Mouse (Mus musculus): ENCODE data around the gene Insc. TPM values are rescaled to one million over a fixed set of nuclear protein-coding genes. Genes with fewer than 3 reads are reported as not detected.

Insc gene
- total RNA-seq, 2 experiments from 2014 or later, result 2.3 to 6.2 TPM

- DNase-seq (ENCODE audit: low spot score in 2 of 2), result no peak
These were observed 11.1 kb downstream of the Insc start for GRCm38 (mm10) chr7:114754626-114755025.

- no peak for DNase-seq (ENCODE audit: low spot score in 2 of 2)
These were observed 19.2 kb downstream of the Insc start for GRCm38 (mm10) chr7:114762660-114763059.

- no peak for DNase-seq (ENCODE audit: low spot score in 2 of 2)
These were observed 21.8 kb downstream of the Insc start for GRCm38 (mm10) chr7:114765273-114765672.

- no peak for DNase-seq (ENCODE audit: low spot score in 2 of 2)
These were observed 23.0 kb downstream of the Insc start for GRCm38 (mm10) chr7:114766523-114766922.

GRCm38 (mm10) chr7:114768516-114768915 lies 25.0 kb downstream of the Insc start:
- DNase-seq (ENCODE audit: low spot score in 2 of 2), result no peak

- DNase-seq (ENCODE audit: low spot score in 2 of 2), result no peak
These were observed 25.5 kb downstream of the Insc start for GRCm38 (mm10) chr7:114769041-114769440.

- DNase-seq (ENCODE audit: low spot score in 2 of 2), result no peak
These were observed 27.1 kb downstream of the Insc start for GRCm38 (mm10) chr7:114770586-114770985.

- no peak for DNase-seq (ENCODE audit: low spot score in 2 of 2)
These were observed 28.3 kb downstream of the Insc start for GRCm38 (mm10) chr7:114771801-114772200.

GRCm38 (mm10) chr7:114773781-114774180 lies 30.3 kb downstream of the Insc start:
- DNase-seq (ENCODE audit: low spot score in 2 of 2), result no peak

GRCm38 (mm10) chr7:114775856-114776255 lies 32.4 kb downstream of the Insc start:
- DNase-seq (ENCODE audit: low spot score in 2 of 2), result no peak

- no peak for DNase-seq (ENCODE audit: low spot score in 2 of 2)
These were observed 34.8 kb downstream of the Insc start for GRCm38 (mm10) chr7:114778156-114778770.

- DNase-seq (ENCODE audit: low spot score in 2 of 2), result no peak
These were observed 35.7 kb downstream of the Insc start for GRCm38 (mm10) chr7:114779056-114779660.

- DNase-seq (ENCODE audit: low spot score in 2 of 2), result no peak
These were observed 39.8 kb downstream of the Insc start for GRCm38 (mm10) chr7:114783291-114783690.

GRCm38 (mm10) chr7:114791087-114791486 lies 47.6 kb downstream of the Insc start:
- DNase-seq (ENCODE audit: low spot score in 2 of 2), result no peak

- DNase-seq (ENCODE audit: low spot score in 2 of 2), result no peak
These were observed 48.5 kb downstream of the Insc start for GRCm38 (mm10) chr7:114792026-114792425.

- no peak for DNase-seq (ENCODE audit: low spot score in 2 of 2)
These were observed 50.9 kb downstream of the Insc start for GRCm38 (mm10) chr7:114794400-114794799.

- peak; percentile 11 to 57 for DNase-seq (ENCODE audit: low spot score in 2 of 2)
These were observed 59.1 kb downstream of the Insc start for GRCm38 (mm10) chr7:114802576-114802975.

GRCm38 (mm10) chr7:114805311-114805710 lies 61.8 kb downstream of the Insc start:
- DNase-seq (ENCODE audit: low spot score in 2 of 2), result no peak

GRCm38 (mm10) chr7:114807343-114807742 lies 63.8 kb downstream of the Insc start:
- peak in 1 of 2 experiments; percentile 52 for DNase-seq (ENCODE audit: low spot score in 2 of 2)

- no peak for DNase-seq (ENCODE audit: low spot score in 2 of 2)
These were observed 64.8 kb downstream of the Insc start for GRCm38 (mm10) chr7:114808341-114808740.

GRCm38 (mm10) chr7:114817291-114817806 lies 73.9 kb downstream of the Insc start:
- DNase-seq (ENCODE audit: low spot score in 2 of 2), result peak; percentile 82 to 90

- DNase-seq (ENCODE audit: low spot score in 2 of 2), result no peak
These were observed 74.4 kb downstream of the Insc start for GRCm38 (mm10) chr7:114817879-114818278.

- DNase-seq (ENCODE audit: low spot score in 2 of 2), result no peak
These were observed 74.9 kb downstream of the Insc start for GRCm38 (mm10) chr7:114818351-114818750.

Measured in layer of hippocampus, postnatal 14 days (tissue).